Mouse (Mus musculus) liver, embryonic 14.5 days (tissue): ENCODE measurements around the gene Glra1.

Source experiments
- CTCF ChIP-seq: IDR thresholded peaks from 2 replicates; pipeline ENCODE4 v1.5.1; 2016; ENCODE audit warnings: antibody characterized with exemption, low read depth, control low read depth
- EP300 ChIP-seq: IDR thresholded peaks from 2 replicates; pipeline ENCODE4 v1.6.1; 2016; ENCODE audit warnings: antibody characterized with exemption, low read depth

DNA sequence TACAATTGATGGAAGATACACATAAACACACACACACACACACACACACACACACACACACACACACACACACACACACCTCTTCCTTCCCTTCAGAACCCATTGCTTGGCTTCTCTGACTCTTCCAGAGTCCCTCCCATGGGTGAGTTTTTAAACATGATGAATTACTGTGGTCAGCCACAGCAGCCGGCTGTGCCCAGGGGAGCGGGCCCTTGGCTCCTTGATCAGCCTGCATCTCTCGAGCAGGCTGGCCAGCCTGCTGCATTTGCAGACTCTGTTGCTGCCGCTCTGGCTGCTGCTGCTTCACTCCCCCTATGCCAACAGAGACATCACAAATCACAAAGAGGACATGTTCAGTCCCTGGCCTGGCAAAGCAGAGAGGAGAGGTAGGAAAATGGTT is 29.0 kb upstream of the Glra1 start:
- TF ChIP-seq CTCF (no peak), EP300 (no peak)
